Comparison of ENCODE assay signal across 12 mouse cellular contexts in the genomic region with DNA sequence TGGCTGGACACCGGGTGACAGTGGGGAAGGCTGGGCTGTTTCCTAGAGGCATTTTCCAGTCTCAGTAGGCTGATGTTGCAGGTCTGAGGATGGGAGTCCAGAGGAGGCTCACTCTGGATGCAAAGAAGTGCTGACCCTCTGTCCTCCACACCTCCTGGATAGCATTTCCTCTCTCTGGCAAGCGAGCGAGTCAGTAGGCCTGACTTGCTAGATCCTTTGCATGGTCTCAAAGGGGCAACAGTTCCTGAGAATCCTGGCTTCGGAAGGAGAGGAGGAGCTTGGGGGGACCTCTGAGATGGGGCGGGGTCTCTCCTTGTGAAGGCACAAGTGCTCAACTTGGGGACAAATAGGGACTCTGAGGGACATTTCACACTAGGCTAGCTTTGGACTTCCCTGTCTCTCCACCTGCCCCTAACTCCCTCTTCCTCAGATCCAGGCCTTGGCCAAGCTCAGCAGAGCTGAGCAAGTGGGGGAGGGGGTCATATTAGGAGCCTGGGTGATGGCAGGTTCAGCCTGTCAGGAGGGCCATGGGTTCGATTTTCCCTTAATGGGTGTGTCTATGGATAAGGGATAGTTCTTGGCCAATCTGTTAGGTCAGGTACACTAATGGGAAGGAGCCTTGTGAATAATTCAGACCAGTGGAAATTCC. TPM values are rescaled to one million over a fixed set of nuclear protein-coding genes. Genes with fewer than 3 reads are reported as not detected.
A peak's percentile ranks its signal among the peaks of the same experiment; 100 is the strongest.
DNase-seq lines count a peak whose midpoint lies in the region; ATAC-seq and TF ChIP-seq lines count a peak whose summit lies in the region.
"Had no signal": no experiment of that assay in that cellular context is flagged by ENCODE, and none has a peak within 500 bp of the region (broad histone marks: within the 10 kb centered on the region; RNA-seq: fewer than 3 reads in every experiment).

No protein-coding gene starts in this region.

- peak; percentile 2 for DNase-seq in gastrocnemius, postnatal 14 days
- DNase-seq in gastrocnemius, adult 8-10 months (ENCODE audit: low spot score in 2 of 2) = no peak
- DNase-seq in layer of hippocampus, adult 2 months (ENCODE audit: low spot score in 2 of 2) = no peak
- no peak for DNase-seq in layer of hippocampus, postnatal 36 days
- no peak for DNase-seq in left cerebral cortex, adult 18-20 months (ENCODE audit: low spot score in 2 of 2)
- no peak for DNase-seq in spleen, adult 18-20 months
- DNase-seq: cerebellum, adult 9-10 months; lung, postnatal 14 days had no signal

- peaks cover 7% of the 10 kb centered on the region for H3K4me1 ChIP-seq in brown adipose tissue, adult 24 weeks (ENCODE audit: control insufficient read depth, insufficient read depth, insufficient read length, low read length)
- peaks cover 32% of the 10 kb centered on the region for H3K4me1 ChIP-seq in midbrain, embryonic 16.5 days (ENCODE audit: control insufficient read depth, insufficient read depth, low read length)

- H3K4me2 ChIP-seq in midbrain, embryonic 16.5 days (ENCODE audit: low read length) = peak overlapping the region; percentile 76

- H3K27me3 ChIP-seq in midbrain, embryonic 16.5 days (ENCODE audit: control insufficient read depth, insufficient read depth, low read depth, low read length) = no peaks in the 10 kb centered on the region

- no peak for TF ChIP-seq CTCF in layer of hippocampus, adult 2 months (conservative IDR thresholded peaks at IDR 0.05)

- no peaks in the 10 kb centered on the region for H3K36me3 ChIP-seq in midbrain, embryonic 16.5 days (ENCODE audit: control insufficient read depth, insufficient read depth, low read length)

- H3K4me3 ChIP-seq in layer of hippocampus, adult 2 months = peak overlapping the region; percentile 57
- peak overlapping the region; percentile 75 for H3K4me3 ChIP-seq in brown adipose tissue, adult 24 weeks (ENCODE audit: insufficient read depth, low read depth, low read length)
- peak overlapping the region; percentile 73; the same call in 1 of the 2 replicates for H3K4me3 ChIP-seq in midbrain, embryonic 16.5 days (ENCODE audit: low read depth, low read length)
- H3K4me3 ChIP-seq: erythroblast, embryonic 14.5 days had no signal

- intact Hi-C loops in gastrocnemius, postnatal 14 days (cut with DNase I; ENCODE audit: low total_unique reads) = loop anchor here (5.0 kb wide), 1 partner anchor 155 kb away; no protein-coding TSS in a partner anchor

- H3K9ac ChIP-seq in midbrain, embryonic 16.5 days (ENCODE audit: low read depth, low read length) = peak overlapping the region; percentile 35; the same call in 1 of the 2 replicates

- no peaks in the 10 kb centered on the region for H3K9me3 ChIP-seq in midbrain, embryonic 16.5 days (replicated peaks; ENCODE audit: control insufficient read depth, low read length, poor library complexity, severe bottlenecking)

- no peak for ATAC-seq in midbrain, embryonic 16.5 days
- ATAC-seq: activated CD4-positive, CD25-positive, alpha-beta regulatory T cell, adult 4 months had no signal

- peak overlapping the region; percentile 97 for H3K27ac ChIP-seq in layer of hippocampus, adult 2 months
- peak overlapping the region; percentile 71; the same call in 1 of the 2 replicates for H3K27ac ChIP-seq in brown adipose tissue, adult 24 weeks (replicated peaks; ENCODE audit: low read depth, low read length)
- H3K27ac ChIP-seq in midbrain, embryonic 16.5 days (ENCODE audit: low read length) = no peak overlapping the region

- 76% methylated on average over 6 of the region's 6 CpGs for WGBS in midbrain, embryonic 16.5 days

RNA-seq across cellular contexts. Expression of gene Fmnl1, which starts 1.6 kb away (rescaled TPM):
- 1 to 10 TPM; 6.7 to 7.3 TPM for total RNA-seq in gastrocnemius, postnatal 14 days (2021)
- total RNA-seq in gastrocnemius, adult 8-10 months (2022) = 1 to 10 TPM; 2.2 to 3.9 (median 3.5) TPM
- total RNA-seq in layer of hippocampus, adult 2 months (2021) = 100 to 1,000 TPM; 142 to 156 TPM
- total RNA-seq in layer of hippocampus, postnatal 36 days (2021) = 100 to 1,000 TPM; 136 to 154 TPM
- polyA plus RNA-seq in brown adipose tissue, adult 24 weeks (2012; ENCODE audit: insufficient read depth, insufficient read length, missing spikeins) = 2.8 and 3.8 TPM in 2 replicates
- 5.7 and 6.3 TPM in 2 replicates for polyA plus RNA-seq in midbrain, embryonic 16.5 days (2015; fragmentation: Nextera tagmentation; extraction: Ambion mirVana)
- 100 to 1,000 TPM; 169 to 206 TPM for total RNA-seq in left cerebral cortex, adult 18-20 months (2021)

RNA-seq across cellular contexts. Expression of gene 1700023F06Rik, which starts 35.8 kb away (rescaled TPM):
- not detected for total RNA-seq in gastrocnemius, postnatal 14 days (2021)
- total RNA-seq in gastrocnemius, adult 8-10 months (2022) = not detected
- 1 to 10 TPM; 1.5 to 2.0 TPM for total RNA-seq in layer of hippocampus, adult 2 months (2021)
- total RNA-seq in layer of hippocampus, postnatal 36 days (2021) = 1 to 10 TPM; 1.5 to 2.3 TPM
- not detected in 2 replicates for polyA plus RNA-seq in brown adipose tissue, adult 24 weeks (2012; ENCODE audit: insufficient read depth, insufficient read length, missing spikeins)
- polyA plus RNA-seq in midbrain, embryonic 16.5 days (2015; fragmentation: Nextera tagmentation; extraction: Ambion mirVana) = 2.3 and 3.1 TPM in 2 replicates
- 1 to 10 TPM; 1.8 to 2.0 TPM for total RNA-seq in left cerebral cortex, adult 18-20 months (2021)
- polyA plus RNA-seq: activated CD4-positive, CD25-positive, alpha-beta regulatory T cell, adult 4 months; erythroblast, embryonic 14.5 days had no signal

RNA-seq across cellular contexts. Expression of gene Hexim2, which starts 40.3 kb away (rescaled TPM):
- 1 to 10 TPM; 2.7 to 3.8 TPM for total RNA-seq in gastrocnemius, postnatal 14 days (2021)
- 1 to 10 TPM; 1.7 to 4.0 (median 2.8) TPM for total RNA-seq in gastrocnemius, adult 8-10 months (2022)
- 10 to 100 TPM in 1 of 2 experiments, 1 to 10 TPM in 1; 9.7 to 16.0 TPM for total RNA-seq in layer of hippocampus, adult 2 months (2021)
- 10 to 100 TPM; 14.8 to 14.9 TPM for total RNA-seq in layer of hippocampus, postnatal 36 days (2021)
- 3.2 and 4.2 TPM in 2 replicates for polyA plus RNA-seq in brown adipose tissue, adult 24 weeks (2012; ENCODE audit: insufficient read depth, insufficient read length, missing spikeins)
- polyA plus RNA-seq in midbrain, embryonic 16.5 days (2015; fragmentation: Nextera tagmentation; extraction: Ambion mirVana) = 29.9 and 37.0 TPM in 2 replicates
- total RNA-seq in left cerebral cortex, adult 18-20 months (2021) = 10 to 100 TPM; 16.1 to 16.2 TPM

RNA-seq across cellular contexts. Expression of gene Spata32, which starts 45.7 kb away (rescaled TPM):
- total RNA-seq in gastrocnemius, postnatal 14 days (2021) = not detected
- total RNA-seq in gastrocnemius, adult 8-10 months (2022) = not detected
- 1 to 10 TPM; 1.2 to 1.3 TPM for total RNA-seq in layer of hippocampus, adult 2 months (2021)
- total RNA-seq in layer of hippocampus, postnatal 36 days (2021) = 1 to 10 TPM in 1 of 2 experiments, under 1 TPM in 1; 0.72 to 1.6 TPM
- polyA plus RNA-seq in brown adipose tissue, adult 24 weeks (2012; ENCODE audit: insufficient read depth, insufficient read length, missing spikeins) = not detected in 2 replicates
- 1.2 and 1.3 TPM in 2 replicates for polyA plus RNA-seq in midbrain, embryonic 16.5 days (2015; fragmentation: Nextera tagmentation; extraction: Ambion mirVana)
- 1 to 10 TPM; 1.5 to 1.8 TPM for total RNA-seq in left cerebral cortex, adult 18-20 months (2021)
- polyA plus RNA-seq: activated CD4-positive, CD25-positive, alpha-beta regulatory T cell, adult 4 months; erythroblast, embryonic 14.5 days had no signal

RNA-seq across cellular contexts. Expression of gene Hexim1, which starts 56.5 kb away (rescaled TPM):
- total RNA-seq in gastrocnemius, postnatal 14 days (2021) = 10 to 100 TPM; 20.7 to 21.5 TPM
- total RNA-seq in gastrocnemius, adult 8-10 months (2022) = 10 to 100 TPM; 15.1 to 25.6 (median 18.7) TPM
- 10 to 100 TPM; 48.5 to 50.8 TPM for total RNA-seq in layer of hippocampus, adult 2 months (2021)
- total RNA-seq in layer of hippocampus, postnatal 36 days (2021) = 10 to 100 TPM; 52.7 to 56.1 TPM
- polyA plus RNA-seq in brown adipose tissue, adult 24 weeks (2012; ENCODE audit: insufficient read depth, insufficient read length, missing spikeins) = 36.0 and 40.8 TPM in 2 replicates
- polyA plus RNA-seq in midbrain, embryonic 16.5 days (2015; fragmentation: Nextera tagmentation; extraction: Ambion mirVana) = 4.1 and 4.2 TPM in 2 replicates
- 10 to 100 TPM; 42.6 to 52.8 TPM for total RNA-seq in left cerebral cortex, adult 18-20 months (2021)

Comparison
In these comparisons a context has a peak if more than half of its experiments do, and no peak if none do; other contexts are left out.
1. RNA of gene Fmnl1, which starts 1.6 kb away (total RNA-seq): 169 to 206 TPM in left cerebral cortex, adult 18-20 months, 142 to 156 TPM in layer of hippocampus, adult 2 months and 136 to 154 TPM in layer of hippocampus, postnatal 36 days; 6.7 to 7.3 TPM in gastrocnemius, postnatal 14 days and 2.2 to 3.9 TPM in gastrocnemius, adult 8-10 months; every median in the first group is over 10 times any median in the second.
2. Peak in every context shown above with its lines, with median percentiles within 50 percentile points of each other: H3K4me3 ChIP-seq.